Mouse (Mus musculus): ENCODE measurements around the gene Nwd2.

The Nwd2 gene

DNA sequence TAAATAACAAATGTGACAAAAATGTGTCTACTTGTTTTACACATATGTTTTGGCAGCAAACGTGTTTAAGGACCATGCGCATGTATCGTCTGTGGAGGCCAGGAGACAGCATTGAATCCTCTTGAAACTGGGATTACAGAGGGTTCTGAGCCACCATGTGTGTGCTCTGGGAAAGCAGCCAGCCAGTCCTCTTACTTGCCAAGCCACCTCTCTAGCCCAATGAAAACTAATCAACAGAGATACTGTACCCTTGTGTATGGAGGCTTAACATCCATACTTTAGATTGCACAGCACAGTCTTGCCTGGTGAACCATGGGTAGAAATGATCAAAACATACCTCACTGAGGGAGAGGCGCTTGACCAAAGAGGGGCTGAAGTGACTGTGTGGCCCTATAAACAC lies 117.0 kb downstream of the Nwd2 start:
- no peak for DNase-seq

DNA sequence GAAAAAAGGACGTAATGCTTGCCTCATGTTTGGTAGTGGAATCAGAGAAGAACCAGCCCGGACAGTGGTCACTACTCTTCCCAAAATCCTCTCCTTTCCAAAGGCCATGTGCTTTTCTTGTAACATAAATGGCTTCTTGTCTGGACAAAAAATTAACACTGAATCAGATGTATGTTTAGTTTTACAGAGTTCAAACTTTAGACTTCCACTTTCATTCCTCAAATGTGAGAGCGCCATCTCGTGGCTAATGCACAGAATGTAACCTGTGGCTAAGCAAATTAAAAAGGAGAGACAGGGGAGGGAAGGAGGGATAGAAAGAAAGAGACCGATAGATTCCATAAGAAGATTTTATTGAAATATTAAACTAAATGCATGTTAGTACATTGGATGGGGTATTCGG lies 117.8 kb downstream of the Nwd2 start:
- peak; percentile 71 for DNase-seq

DNA sequence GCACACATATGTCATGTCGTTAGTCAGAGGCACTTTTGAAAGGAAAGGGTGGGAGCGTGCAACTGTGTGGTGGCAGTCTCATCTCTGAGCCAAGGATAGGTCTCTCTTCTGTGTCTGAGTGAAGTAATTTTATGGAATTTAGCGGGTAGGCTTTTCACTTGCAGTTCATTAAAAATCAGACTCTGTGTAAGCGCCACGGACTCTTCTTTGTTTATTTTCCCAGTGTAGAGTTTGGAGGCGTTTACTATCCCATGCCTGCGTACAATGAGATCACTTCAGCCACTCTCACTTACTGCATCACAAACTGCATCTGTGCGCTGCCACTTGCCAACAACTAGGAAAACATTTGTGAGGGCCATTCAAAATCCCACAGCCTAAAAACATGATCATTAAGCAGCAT lies 118.6 kb downstream of the Nwd2 start:
- no peak for DNase-seq

DNA sequence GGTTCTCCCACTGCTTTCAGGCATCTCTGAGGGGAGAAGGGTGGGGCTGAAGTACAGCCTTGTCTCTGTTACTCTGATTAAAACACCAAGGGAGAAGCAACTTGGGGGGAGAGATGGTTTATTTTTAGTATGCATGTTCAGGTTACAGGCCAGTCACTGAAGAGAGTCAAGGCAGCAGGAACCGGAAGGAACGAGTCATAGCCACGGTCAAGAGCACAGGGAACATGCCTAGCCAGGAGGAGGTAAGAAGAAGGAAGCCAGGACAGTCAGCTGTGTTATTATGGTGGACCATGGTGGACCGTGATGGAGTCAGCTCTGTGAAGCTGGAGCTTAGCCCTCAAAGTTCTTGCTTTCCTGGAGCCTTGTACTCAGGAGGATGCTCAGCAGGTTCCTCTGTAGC lies 119.3 kb downstream of the Nwd2 start:
- DNase-seq = no peak

DNA sequence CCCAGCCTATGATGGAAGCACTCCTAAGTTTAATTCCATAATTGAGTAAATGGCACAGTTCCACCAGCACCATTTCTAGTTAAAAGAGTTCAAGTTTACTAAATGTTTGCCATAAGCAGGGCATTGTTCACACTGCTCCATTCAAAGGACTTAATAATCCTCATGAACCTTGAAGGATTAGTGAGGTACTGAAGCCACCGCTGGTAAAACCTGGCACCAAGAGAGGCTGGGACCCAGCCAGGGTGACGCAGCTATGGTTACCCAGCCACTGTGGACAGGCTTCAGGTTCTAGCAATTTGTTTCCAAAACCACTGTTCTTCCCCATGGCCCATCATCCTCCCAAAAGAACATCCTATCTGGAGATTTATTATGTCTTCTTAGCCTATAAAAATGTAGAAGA lies 124.1 kb downstream of the Nwd2 start:
- no peak for DNase-seq

DNA sequence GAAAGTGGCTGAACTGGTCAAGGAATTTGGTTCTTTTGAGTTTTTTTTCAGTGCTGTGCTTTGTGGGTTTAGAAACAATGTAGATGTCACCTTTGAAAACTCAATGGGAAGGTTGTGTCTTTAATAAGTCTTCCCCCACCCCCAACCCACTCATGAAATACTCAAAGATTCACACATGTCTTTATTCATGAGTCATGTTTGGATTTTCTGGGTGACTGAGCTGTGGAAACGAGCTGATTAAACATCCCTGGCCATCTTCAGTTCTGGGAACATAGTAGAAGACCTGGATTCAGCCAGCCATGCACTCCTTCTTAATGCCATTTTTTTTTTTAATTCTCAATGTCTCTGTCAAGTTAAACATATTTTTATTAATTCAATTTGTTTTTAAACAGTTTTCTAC lies 124.7 kb downstream of the Nwd2 start:
- no peak for DNase-seq

DNA sequence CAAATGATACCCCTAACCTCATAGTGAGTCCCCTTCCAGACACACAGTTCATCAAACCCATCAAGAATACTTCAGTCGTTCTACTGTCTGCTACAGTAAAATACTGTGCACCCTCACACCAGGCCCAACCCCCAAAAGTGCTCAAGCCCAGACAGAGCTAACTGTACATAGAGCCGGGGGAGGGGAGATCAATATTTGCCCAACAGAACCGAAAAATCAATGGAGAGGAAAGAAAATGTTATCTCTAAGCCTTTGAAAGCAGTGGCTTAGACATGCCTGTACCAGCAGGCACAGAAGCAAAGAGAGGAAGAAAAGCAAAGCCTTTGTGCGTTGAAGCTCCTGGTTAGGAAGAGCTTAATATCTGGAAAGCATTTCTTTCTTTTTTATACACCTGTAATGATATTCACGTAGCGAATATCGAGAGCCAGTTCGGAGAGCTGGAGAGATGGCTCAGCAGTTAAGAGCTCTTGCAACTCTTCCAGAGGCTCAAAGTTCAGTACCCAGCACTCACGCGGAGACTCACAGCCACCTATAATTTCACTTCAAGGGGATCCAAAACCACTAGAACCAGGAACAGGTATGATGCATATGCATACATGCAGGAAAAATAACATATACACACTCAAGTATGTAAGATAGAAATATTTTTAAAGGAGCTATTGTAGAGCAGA lies 139.4 kb downstream of the Nwd2 start:
- no peak for DNase-seq

DNA sequence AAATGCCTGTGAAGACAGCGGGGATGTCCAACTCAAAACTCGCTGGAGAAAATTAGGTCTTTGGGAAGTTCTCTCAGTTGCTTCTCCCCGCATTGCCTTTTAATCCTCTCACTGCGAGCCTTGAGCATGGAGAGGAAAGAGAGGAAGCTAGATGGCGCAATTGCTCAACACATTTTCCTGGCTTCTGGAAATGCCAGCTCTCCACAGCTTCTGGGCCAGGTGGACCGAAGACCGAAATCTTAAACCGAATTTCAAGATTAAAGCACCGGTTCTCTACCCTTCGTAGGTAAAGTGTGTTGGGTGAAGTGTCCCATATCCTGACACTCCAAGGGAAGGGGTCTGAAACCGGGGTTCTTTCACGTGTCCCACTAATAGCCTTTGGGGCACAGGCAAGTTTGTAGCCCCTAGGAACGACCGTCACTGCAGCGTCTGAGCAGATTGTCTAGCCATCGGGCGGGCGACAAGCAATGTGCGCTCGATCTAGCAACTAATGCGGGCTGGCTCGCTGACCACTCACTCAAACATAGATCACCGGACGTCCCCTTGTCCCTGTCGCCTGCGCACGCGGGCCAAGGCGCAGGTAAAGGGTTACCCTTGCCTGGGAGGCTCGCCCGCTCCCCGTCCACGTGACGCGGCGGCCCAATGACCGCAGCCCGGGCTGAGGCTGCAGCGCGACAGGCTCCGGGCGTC lies 163.1 kb downstream of the Nwd2 start, which contains the start of gene 0610040J01Rik:
TSS of gene 0610040J01Rik (plus strand) at position 545 of the 690 bp plus-strand sequence.
- peak; percentile 71 for DNase-seq

DNA sequence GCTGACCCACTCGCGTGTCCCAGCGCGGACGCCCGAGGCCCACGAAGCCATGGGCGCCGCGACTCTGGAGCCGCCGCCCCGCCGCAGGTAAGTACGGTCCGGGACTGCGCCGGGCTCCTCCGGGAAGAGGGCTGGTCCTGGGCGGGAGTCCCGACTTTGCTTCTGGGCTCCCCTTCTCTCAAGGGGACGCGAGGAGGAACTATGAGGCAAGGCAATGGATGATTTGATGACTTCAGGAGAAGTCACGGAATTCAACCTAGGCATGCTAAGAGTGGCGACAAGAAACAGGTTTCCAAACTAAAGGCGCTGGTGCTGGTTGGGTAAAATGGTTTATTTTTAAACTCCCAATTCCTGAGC lies 163.6 kb downstream of the Nwd2 start:
- DNase-seq = no peak

DNA sequence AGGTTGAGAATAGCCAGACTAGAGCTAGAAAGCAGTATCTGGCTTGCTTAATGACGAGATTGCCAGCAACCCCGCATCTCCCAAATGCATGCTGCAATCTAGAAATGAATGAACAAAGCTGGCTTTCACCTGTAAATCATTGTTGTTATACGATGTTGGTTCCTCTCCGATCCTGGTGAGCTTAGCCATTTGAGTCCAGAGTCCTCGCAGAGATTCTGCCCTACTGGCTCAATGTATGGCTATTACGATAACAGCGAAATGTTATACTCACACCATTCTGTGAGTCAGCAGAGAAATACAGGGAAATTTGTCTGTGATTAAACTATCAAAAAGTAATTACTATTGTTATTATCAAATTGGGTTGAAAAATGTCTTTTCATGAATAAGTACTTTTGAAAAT lies 167.7 kb downstream of the Nwd2 start:
- no peak for DNase-seq

DNA sequence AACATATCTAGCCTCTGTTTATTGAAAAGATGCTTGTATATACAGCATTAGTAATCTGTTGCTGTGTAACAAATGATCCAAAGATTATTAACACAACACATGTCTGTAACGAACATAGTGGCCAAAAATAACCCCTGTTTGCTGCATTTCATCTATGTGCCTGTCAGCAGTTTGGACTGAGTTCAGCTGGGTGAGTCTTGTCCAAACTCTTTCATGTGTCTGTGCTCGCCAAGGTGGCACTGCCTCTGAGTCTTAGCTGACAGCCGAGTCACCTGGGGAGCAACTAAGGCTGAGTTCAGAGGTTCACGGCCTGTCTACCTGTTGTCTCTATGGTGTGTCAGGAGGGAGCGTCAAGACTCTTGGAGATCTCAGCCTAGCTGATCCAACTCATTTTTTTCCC lies 168.4 kb downstream of the Nwd2 start:
- DNase-seq = no peak

DNA sequence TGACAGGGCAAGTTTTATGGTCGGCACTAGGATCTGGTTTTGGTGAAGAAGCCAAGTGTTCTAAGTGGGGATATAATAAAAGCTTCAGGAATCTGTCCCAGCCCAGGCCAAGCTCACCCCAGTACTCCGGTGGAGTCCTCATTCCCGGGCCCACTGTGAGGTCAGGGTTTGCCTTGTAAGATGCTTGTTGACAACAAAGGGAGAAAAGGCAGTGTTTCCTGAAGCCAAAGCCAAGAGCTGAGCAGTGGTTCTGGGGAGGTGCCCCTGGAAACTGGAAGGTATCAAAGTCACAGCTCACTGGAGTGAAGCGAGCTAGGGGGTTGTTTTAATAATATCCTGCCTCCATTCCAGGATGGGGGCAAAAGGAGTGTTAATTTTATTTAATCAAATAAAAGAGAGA lies 170.1 kb downstream of the Nwd2 start:
- DNase-seq = no peak

DNA sequence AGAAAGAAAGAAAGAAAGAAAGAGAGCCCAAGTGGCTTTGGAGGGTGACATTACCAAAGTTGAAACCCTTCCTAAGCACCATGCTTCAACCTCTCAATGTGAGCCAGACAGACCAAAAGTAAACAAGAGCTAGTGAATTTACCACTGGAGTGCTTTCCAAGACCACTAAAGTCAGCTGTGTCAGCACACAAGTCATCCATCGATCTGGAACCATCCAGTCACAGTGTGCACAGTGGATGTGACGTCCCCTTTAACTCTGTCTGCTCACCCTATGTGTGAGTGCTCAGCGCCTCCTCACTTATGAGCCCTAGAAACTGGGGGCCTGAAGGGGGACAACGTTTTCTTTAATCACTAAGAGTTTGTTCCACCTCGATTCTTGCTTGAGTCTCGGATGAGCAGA lies 170.6 kb downstream of the Nwd2 start:
- no peak for DNase-seq

DNA sequence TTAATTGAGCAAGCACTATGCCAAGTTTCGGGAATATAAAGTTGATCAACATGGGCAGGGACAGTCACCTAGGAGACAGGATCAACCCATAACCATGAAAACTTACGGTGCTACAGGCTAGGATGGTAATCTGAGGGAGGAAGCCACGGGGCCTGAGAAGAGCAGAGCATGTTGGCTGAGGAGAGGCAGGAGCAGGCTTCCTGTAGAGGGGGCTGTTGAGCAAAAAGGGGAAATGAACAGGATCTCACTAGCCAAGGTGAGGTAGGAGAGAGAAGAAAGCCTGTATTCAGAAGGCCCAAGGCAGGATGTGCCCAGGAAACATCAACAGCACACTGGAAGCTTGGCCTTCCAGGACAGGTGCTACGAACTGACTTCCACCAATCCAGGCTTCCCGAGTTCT lies 172.3 kb downstream of the Nwd2 start:
- DNase-seq = no peak

DNA sequence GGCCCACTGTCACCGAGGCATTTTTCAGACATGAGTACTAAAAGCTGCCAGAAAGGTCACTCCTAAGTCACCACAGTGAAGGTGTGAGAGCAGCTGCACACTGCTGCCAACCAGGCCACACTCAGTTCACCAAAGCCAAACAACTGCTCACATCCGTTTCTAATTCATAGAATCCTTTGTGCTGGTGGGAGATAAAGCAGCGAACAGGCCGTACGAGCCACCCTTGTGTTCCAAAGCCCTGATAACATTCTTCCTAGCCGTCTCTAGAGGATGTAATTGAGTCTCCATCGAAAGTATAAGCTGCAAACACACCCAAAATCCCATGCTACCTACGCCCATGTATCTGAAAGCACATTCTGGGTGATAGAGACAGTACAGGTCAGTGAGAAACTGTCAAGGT lies 173.0 kb downstream of the Nwd2 start:
- no peak for DNase-seq

DNA sequence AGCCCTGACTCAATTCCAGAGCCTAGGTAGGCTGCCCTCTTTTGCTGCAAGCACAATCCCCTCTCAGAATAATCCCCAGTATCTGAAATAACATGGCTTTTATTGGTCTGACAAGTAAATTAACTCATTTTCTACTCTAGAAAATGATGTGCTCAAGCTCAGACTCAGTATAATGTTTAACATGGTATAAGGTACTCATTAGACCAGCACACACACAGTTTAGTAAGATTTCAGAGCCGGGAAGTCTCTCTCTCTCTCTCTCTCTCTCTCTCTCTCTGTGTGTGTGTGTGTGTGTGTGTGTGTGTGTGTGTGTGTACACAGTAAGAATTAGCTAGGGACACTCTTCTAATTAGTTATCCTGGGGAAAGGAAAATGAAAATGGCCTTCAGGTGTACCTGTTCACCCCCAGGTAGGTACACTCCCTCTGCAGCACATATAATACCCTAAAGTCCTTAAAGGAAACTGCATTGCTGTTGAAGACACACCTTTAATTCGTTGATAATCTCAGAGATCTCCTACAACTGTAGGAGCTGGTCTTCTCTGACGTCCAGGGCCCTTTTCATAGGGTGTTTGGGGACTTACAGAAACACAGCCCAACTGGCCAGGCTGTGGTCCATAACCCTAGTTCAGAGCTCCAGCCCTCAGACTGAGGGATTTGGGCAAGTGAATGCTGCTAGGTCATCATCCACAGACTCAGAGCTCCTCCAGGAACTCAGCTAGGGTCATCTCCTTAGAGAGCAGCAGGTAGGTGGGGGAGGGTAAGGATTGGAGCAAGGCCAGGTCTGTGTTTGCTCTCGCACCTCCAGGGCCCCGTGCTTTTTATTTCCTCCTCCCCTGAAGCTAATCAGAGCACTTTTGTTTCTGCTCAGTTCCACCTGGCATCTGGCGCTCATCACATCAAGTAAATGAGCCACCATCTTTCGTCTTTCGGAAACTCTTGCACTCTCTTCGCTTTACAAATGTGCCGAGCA lies 174.7 kb downstream of the Nwd2 start:
- DNase-seq = no peak

DNA sequence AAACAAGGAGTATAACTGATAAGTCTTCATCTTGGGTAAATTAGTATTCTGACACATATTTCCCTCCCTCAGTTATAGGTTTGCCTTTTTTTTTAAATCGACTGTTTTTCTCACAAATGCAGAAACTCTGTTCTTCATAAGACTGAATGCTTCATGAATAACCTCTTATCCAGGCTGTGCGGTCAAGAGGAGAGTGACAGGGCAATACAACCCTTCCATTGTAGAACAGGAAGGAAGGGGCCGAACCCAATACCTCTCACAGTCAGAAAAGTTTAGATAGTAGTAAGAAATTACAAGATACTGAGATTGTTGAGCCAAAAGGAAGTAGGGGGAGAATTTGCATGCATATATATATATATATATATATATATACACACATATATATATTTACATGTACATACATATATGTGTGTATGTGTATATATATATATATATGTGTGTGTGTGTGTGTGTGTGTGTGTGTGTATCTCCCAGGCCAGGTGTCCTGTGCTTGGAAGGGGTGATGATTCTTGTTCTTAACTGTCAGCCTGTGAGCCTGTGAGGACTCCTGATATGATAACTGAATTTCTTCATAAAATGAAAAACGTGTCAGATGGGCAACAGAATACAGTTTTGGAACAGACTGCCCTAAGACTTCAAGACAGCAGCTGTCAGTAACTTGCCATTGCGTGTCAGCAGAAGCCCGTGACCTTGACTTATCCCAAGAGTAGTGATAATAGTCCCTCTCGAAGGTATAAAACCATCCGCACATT lies 175.9 kb downstream of the Nwd2 start:
- no peak for DNase-seq

DNA sequence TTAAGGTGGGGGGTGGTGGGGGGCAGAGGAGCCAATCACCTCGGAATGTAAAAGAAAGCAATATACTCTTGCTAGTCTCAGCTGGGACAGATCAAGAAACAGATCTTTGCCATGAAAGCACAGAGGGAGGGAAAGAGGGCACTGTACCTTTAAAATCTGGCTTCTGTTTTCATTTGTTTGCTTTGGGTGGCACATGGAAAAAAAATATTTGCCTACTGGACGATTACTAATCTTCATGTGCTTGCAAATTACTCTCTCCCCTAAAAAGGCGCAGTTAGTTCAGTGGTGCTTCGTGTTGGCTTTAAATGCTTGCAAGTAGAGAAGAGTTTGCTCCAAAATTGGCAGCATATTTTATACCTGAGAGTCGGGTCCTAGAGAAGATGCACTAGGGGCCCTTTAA lies 177.0 kb downstream of the Nwd2 start:
- DNase-seq = no peak

DNA sequence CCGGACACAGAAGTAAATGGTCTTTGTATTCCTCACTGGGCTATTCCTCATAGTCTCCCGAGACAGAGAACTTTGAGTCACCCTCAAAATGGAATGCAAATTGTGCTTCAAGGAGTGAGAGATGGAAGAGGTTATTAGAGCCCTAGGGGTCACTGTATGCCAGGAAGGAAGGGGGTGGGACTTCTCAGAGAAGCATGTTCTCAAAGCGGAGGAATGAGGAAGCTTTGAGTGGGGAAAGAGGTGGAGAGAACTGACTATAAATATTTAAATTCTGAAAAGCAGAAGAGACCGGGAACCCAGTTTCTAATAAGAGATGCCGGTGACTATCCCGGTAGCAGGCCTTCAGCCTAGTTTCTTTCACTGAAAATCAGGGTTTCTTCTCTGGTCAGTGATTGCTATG lies 178.1 kb downstream of the Nwd2 start:
- DNase-seq = no peak

DNA sequence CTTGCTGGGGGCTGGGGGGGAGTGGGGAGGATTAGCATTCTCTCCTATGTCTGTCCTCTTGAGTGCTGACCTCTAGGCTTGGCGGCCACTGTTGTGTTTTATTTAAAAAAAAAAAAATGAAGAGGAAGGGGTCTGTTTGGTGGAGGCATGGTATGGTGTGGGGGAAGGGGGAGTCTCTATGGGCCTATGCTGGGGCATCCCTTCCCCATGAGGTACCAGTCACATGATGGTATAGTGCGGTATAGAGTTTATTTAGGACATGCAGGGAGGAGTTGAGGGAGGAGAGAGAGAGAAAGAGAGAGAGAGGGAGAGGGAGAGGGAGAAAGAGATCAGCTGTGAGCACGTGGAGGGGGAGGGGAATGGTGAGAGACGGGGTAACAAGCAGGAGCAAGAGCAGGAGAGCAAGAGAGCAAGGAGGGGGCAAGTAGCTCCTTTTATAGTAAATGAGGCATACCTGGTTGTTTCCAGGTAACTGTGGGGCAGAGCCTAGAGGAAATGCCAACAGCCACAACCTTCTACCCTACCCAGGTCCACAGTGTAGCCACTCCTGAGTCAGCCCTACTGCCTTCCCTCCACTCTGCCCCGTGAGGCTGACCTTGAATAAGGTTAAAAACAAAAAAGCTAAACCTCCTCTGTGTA lies 178.6 kb downstream of the Nwd2 start:
- DNase-seq = no peak

DNA sequence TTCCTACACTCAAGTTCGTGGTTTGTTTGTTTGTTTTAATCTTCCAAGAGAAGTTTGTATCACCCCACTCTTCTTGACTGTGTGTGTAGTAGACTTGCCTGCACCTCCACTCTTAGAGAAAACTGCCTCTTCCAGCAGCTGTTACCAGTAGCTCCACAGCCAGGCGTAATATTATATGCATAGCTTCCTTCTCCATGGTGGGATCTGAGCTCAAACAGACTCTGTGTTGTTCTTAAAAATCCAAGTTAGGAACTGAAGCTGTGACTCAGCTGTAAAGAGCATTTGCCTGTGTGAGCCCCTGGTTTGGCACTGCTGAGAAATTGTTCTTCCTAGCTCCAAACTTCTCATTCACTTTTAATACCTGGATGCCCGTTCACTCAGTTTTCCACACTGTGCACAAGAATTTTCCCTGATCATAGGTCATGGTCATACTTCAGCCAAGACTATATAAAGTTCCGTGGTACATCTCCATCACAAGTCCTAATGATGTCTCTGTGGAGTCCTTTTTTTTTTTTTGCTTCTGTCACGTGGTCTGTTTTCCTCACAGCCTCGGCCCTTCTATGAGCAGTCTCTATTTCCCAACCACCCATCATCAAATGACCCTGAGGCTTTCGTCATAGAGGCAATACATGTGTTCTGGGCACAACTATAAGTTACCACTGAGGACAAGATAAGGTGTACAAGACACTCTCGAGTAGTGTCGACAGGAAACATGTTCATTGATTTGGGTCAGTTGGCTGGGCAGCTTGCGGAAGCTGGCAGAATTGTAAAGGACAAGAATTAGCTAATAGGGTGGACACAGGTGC lies 179.7 kb downstream of the Nwd2 start:
- DNase-seq = no peak

DNA sequence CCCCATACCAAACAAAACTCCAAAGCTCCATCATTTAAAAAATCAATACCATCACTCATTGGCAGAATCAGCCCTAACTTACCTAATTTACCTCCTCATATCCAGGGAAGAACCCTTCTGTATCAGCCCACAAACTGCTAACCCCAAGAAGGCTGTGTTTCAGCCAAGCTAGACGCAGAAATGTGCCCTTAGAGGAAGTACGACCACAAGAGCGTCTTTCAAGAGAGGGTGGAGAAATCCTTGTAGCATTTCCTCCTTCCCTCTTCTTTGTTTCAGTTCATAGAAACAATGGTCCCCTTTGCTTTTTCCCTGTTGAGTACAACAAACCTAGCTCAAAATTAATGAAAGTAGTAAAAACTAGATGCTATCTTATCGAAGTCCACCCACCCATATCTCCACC lies 182.2 kb downstream of the Nwd2 start:
- DNase-seq = no peak

All from retina, postnatal 1 day (tissue).